Mouse (Mus musculus) midbrain, embryonic 15.5 days (tissue): ENCODE data around the gene Efcab7. TPM values are rescaled to one million over a fixed set of nuclear protein-coding genes. Genes with fewer than 3 reads are reported as not detected.

Experiments
- ATAC-seq: fragments of 200-750 bp; cut with Nextera tagmentation; replicated peaks from 2 replicates; pipeline ENCODE4 v1.8.0; 2017; ENCODE audit warnings: moderate TSS enrichment
- H3K27ac ChIP-seq: fragments of 300-500 bp; sonication (generic); 2 replicates; pipeline ENCODE4 v1.5.1; 2015; ENCODE audit warnings: mild to moderate bottlenecking, inconsistent platforms
- H3K27me3 ChIP-seq: fragments of 300-500 bp; sonication (generic); replicated peaks from 2 replicates; pipeline ENCODE4 v1.6.1; 2015; ENCODE audit warnings: inconsistent platforms
- H3K36me3 ChIP-seq: fragments of 300-500 bp; sonication (generic); replicated peaks from 2 replicates; pipeline ENCODE4 v1.6.1; 2015; ENCODE audit warnings: inconsistent platforms
- H3K4me1 ChIP-seq: fragments of 300-500 bp; sonication (generic); 2 replicates; pipeline ENCODE4 v1.6.1; 2015; ENCODE audit warnings: inconsistent platforms
- H3K4me2 ChIP-seq: fragments of 300-500 bp; sonication (generic); 2 replicates; pipeline ENCODE4 v1.6.1; 2015; ENCODE audit warnings: inconsistent platforms, mild to moderate bottlenecking, moderate library complexity
- H3K4me3 ChIP-seq: fragments of 300-500 bp; sonication (generic); 2 replicates; pipeline ENCODE4 v1.5.1; 2015; ENCODE audit warnings: mild to moderate bottlenecking, inconsistent platforms
- H3K9ac ChIP-seq: fragments of 300-500 bp; sonication (generic); 2 replicates; pipeline ENCODE4 v1.6.1; 2015; ENCODE audit warnings: mild to moderate bottlenecking, inconsistent platforms
- H3K9me3 ChIP-seq: fragments of 300-500 bp; sonication (generic); 2 replicates; pipeline ENCODE4 v1.6.1; 2016; ENCODE audit warnings: inconsistent platforms
- WGBS: fragments of 180-500 bp; shearing (Covaris S2); methylation state at CpG from one replicate; pipeline ENCODE4 v1.1.7; 2015; ENCODE audit warnings: mixed read lengths; 5-methylcytosine and 5-hydroxymethylcytosine counted together
- polyA plus RNA-seq: library from polyadenylated mRNA; unstranded; fragments of >200 nt; fragmentation: Nextera tagmentation; extraction: Ambion mirVana; gene quantifications from 2 replicates; pipeline ENCODE4 v1.2.1, GENCODE M21; 2015

The Efcab7 gene
- polyA plus RNA-seq: 10.8 and 12.5 TPM in 2 replicates

DNA sequence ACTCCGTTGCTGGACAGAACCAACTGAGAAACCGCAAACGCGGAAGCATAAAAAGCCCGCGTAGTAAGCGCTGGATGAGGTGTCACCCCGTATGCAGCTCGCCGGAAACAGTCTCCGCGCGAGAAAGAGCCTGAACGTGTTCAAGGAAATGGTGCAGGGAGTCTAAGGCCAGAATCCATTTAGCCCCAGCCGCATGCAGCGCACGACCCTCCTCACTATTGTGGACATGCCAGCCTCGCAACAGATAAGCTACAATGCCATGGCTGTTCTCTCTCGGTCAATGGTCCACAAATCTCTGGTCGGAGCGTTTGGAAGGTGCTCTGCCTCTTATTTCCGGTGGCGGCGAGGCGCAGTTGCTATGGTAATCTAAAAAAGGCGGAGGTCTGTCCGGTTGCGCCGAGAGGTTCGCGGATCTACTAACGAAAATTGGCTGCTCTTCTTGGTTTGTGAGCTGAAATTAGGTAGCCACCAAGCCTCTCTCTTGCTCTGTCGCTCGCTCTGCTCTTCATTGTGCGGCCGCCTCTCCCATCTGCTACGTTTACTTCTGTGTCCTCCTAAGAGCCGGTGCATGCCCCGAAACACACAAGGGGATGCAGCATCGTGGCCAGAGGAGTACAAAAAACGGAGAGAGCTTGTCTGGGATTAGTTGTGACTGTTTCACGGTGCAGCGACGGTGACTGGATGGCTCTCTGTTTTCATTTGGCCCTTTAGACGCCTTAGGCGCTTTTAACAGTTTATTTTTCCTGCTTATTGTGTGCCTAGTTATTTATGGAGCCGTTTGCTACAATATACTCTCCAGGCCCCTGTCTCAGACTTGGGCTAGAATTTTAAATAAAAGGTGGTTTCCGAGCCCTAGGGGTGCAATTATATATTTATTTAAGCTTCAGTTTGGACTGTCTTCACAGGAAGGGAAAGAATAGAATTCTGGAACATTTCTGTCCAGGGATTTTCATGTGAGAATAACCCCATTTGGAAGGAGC lies at the start of gene Efcab7:
Efcab7 (plus strand) TSS at position 105 of the 980 bp plus-strand sequence.
- Histone ChIP-seq H3K36me3 (no peaks in the 10 kb centered on the region), H3K4me1 (peaks cover 11% of the 10 kb centered on the region), H3K27ac (peak within 1 kb of the TSS; percentile 100), H3K9me3 (no peaks in the 10 kb centered on the region), H3K4me2 (peak within 1 kb of the TSS; percentile 60), H3K27me3 (no peaks in the 10 kb centered on the region), H3K4me3 (peak within 1 kb of the TSS; percentile 71), H3K9ac (peak within 1 kb of the TSS; percentile 74)
- peak; percentile 94 for ATAC-seq
- WGBS: under 1% methylated on average over 48 of the region's 48 CpGs

DNA sequence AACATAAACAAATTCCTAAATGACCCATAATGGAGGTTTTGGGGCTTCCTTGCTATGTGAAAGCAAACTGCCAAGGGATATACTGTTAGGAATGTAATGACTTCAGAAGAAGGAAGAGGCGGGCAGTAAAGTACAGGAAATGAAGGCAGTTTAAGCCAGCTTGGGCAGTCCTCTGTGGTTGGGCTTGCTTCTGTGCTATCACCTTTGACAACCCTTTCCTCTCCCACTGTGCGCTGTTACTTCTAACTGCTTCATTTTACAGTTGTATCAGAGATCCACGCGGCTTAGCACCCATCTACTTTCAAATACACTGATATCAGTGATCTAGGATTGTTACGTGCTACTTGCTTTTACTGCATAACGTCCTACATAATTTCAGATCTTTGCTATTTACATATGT lies 36.6 kb upstream of the Efcab7 start:
- Histone ChIP-seq H3K27ac (no peak overlapping the region), H3K9me3 (no peaks in the 10 kb centered on the region), H3K9ac (no peak overlapping the region), H3K27me3 (no peaks in the 10 kb centered on the region), H3K4me1 (no peaks in the 10 kb centered on the region), H3K4me3 (no peak overlapping the region), H3K4me2 (no peak overlapping the region), H3K36me3 (no peaks in the 10 kb centered on the region)
- ATAC-seq: no peak
- WGBS: 92% methylated on average over 6 of the region's 6 CpGs

GRCm38 (mm10) chr4:99816697-99817460 lies 12.1 kb upstream of the Efcab7 start:
- Histone ChIP-seq H3K36me3 (no peaks in the 10 kb centered on the region), H3K27me3 (no peaks in the 10 kb centered on the region), H3K4me3 (no peak overlapping the region), H3K9me3 (no peaks in the 10 kb centered on the region), H3K9ac (no peak overlapping the region), H3K4me1 (no peaks in the 10 kb centered on the region), H3K4me2 (no peak overlapping the region), H3K27ac (no peak overlapping the region)
- 88% methylated on average over 7 of the region's 7 CpGs for WGBS
- ATAC-seq: no peak

DNA sequence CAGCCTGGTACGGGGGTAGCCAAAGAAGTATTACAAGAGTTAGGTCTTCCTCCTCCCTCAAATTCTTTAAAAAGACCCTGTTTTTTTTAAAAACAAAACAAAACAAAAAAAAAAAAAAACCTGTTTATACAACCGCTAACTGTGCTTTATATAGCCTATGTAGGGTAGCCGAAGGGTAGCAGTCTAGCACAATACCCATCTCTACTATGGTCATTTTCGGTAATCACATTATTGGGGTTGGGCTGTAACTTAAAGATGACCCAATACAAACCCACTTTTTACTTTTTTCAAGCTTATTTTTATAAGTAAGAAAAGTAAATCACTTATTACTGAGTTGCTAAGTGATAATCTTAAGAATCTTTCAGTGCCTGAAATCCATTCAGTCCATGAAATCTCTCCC lies 661 bp upstream of the Efcab7 start:
- Histone ChIP-seq H3K27ac (no peak overlapping the region), H3K9ac (peak overlapping the region; percentile 74; the same call in 1 of the 2 replicates), H3K36me3 (no peaks in the 10 kb centered on the region), H3K4me2 (peak overlapping the region; percentile 60), H3K9me3 (no peaks in the 10 kb centered on the region), H3K4me3 (peak overlapping the region; percentile 71), H3K27me3 (no peaks in the 10 kb centered on the region), H3K4me1 (peaks cover 11% of the 10 kb centered on the region)
- no peak for ATAC-seq
- 40% methylated on average over 4 of the region's 4 CpGs for WGBS

DNA sequence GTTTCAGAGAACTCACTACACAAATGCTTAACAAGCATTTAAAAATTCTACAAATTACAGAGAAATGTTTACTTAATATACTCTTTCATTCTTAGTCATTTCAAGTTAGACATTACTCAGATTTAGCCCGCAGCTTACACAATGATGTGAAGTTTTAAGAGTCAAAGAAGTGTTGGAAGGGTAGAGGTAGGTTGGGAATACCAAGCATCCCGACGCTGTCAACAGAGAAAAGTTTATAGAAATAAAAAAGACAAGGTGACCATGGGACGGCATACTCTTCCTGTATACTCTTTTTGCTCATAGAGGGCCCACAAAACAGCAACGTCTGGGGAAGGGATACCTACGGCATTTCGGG lies 282 bp upstream of the Efcab7 start:
- peak overlapping the region; percentile 71 for H3K4me3 ChIP-seq
- no peak for ATAC-seq
- H3K9ac ChIP-seq: peak overlapping the region; percentile 74
- H3K36me3 ChIP-seq: no peaks in the 10 kb centered on the region
- peaks cover 11% of the 10 kb centered on the region for H3K4me1 ChIP-seq
- H3K4me2 ChIP-seq: peak overlapping the region; percentile 60
- no peaks in the 10 kb centered on the region for H3K27me3 ChIP-seq
- no peaks in the 10 kb centered on the region for H3K9me3 ChIP-seq
- 0% methylated on average over 7 of the region's 7 CpGs for WGBS
- peak overlapping the region; percentile 100 for H3K27ac ChIP-seq

GRCm38 (mm10) chr4:99881882-99882281 lies 52.9 kb downstream of the Efcab7 start:
- Histone ChIP-seq H3K9me3 (no peaks in the 10 kb centered on the region), H3K36me3 (no peaks in the 10 kb centered on the region), H3K4me2 (no peak overlapping the region), H3K27me3 (no peaks in the 10 kb centered on the region), H3K4me3 (no peak overlapping the region), H3K27ac (no peak overlapping the region), H3K4me1 (no peaks in the 10 kb centered on the region), H3K9ac (no peak overlapping the region)
- ATAC-seq: no peak

DNA sequence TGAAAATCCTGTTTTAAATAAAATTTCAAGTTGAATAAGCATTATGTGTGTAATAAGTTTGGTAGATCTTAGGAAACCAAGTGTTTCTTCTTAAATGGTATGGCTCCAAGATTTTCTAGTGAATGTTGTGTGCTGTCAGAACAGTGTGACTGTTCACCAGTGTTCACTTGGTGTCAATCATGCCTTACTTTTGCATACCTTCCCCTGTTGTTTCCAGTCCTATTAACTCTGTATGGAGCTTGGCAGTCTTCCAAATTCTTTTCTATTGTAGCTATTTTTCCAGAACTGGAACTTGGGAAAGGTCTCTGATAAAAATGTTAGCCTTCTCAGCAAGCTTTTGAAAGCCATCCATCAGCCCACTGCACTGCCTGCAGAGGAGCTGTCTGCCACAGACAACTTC lies 53.4 kb downstream of the Efcab7 start:
- Histone ChIP-seq H3K4me2 (no peak overlapping the region), H3K27me3 (no peaks in the 10 kb centered on the region), H3K4me3 (no peak overlapping the region), H3K9ac (no peak overlapping the region), H3K27ac (no peak overlapping the region), H3K36me3 (no peaks in the 10 kb centered on the region), H3K4me1 (no peaks in the 10 kb centered on the region), H3K9me3 (no peaks in the 10 kb centered on the region)
- no peak for ATAC-seq

DNA sequence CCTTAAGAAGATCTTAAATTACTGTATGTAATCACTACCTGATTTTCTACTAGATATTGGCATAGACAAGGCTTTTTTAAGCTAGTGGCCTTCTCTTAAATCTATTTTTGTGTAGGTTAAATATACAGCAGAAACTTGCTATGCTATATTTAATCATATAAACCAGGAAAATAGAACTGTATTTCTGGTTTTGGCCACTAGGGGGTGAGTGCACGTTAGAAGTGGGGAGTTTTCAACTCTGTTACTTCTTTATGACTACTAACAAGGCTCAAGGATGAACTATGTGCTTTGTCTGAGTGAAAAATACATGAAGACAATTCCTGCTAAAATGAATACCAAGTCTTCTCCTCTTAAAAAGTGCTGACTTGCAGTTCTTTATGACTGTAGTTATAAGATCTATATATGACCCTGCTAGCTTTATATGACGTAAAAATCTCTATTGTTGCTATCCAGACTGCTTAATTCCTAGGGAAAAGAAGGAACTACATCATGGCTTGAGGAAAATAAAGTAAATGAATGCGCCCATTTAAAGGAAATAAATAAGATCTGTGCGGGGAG lies 85.0 kb downstream of the Efcab7 start:
- Histone ChIP-seq H3K9ac (no peak overlapping the region), H3K4me1 (no peaks in the 10 kb centered on the region), H3K9me3 (no peaks in the 10 kb centered on the region), H3K4me2 (no peak overlapping the region), H3K4me3 (no peak overlapping the region), H3K27ac (no peak overlapping the region), H3K36me3 (no peaks in the 10 kb centered on the region), H3K27me3 (no peaks in the 10 kb centered on the region)
- 68% methylated on average over 4 of the region's 4 CpGs for WGBS
- no peak for ATAC-seq

GRCm38 (mm10) chr4:99926380-99926779 lies 97.4 kb downstream of the Efcab7 start:
- no peak overlapping the region for H3K27ac ChIP-seq
- H3K4me2 ChIP-seq: no peak overlapping the region
- no peak for ATAC-seq
- H3K27me3 ChIP-seq: 0 out of 2 replicates have a peak, but pooled peaks cover 2% of the 10 kb centered on the region
- H3K4me1 ChIP-seq: peaks cover 15% of the 10 kb centered on the region; the same call in 1 of the 2 replicates
- no peak overlapping the region for H3K9ac ChIP-seq
- no peaks in the 10 kb centered on the region for H3K36me3 ChIP-seq
- no peaks in the 10 kb centered on the region for H3K9me3 ChIP-seq
- WGBS: 93% methylated on average over 4 of the region's 4 CpGs
- no peak overlapping the region for H3K4me3 ChIP-seq

DNA sequence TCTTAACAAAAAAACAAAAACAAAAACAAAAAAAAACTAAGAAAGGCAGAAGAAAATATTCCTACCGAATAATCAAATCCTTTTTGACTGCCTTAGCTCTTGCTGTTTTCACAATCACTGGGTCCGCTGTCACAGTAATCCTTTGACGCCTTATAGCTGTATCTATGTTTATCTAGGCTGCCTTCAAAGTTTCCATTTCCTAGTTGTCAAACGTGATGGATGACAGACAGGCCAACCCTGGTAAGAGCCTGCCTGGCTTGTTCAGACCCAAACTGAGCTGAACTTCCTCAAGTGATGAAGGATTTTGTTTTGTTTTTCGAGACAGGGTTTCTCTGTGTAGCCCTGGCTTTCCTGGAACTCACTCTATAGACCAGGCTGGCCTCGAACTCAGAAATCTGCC lies 99.5 kb downstream of the Efcab7 start:
- no peak for ATAC-seq
- Histone ChIP-seq H3K4me3 (no peak overlapping the region), H3K27ac (no peak overlapping the region)

DNA sequence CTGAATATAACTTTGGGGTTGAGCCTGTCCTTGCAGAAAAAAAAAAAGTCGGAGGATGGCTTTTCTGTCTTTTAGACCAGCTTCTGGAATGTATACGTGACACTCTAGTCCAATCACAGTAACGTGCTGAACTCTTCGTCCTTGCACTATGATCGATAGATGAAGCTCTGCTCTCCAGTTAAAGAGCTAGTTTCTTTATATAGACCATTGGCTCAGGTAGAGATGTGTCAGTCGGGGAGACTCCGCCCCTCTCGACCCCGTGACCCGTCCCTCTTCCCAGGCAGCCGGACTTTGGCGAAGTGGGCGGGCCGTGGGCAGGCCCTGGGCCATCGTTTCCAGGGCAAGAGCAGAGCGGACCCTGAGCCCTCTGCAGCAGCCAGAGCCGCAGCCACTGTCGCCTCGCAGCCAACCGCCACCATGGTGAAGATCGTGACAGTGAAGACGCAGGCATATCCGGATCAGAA lies 100.2 kb downstream of the Efcab7 start, which contains the start of gene Pgm1:
Pgm1 (plus strand) TSS at position 266 of the 464 bp plus-strand sequence.
- Histone ChIP-seq H3K4me1 (peaks cover 17% of the 10 kb centered on the region; the same call in 1 of the 2 replicates), H3K27ac (peak within 1 kb of the TSS; percentile 93), H3K4me2 (peak within 1 kb of the TSS; percentile 96), H3K4me3 (peak within 1 kb of the TSS; percentile 73), H3K9me3 (no peaks in the 10 kb centered on the region), H3K36me3 (no peaks in the 10 kb centered on the region), H3K9ac (peak within 1 kb of the TSS; percentile 80), H3K27me3 (0 out of 2 replicates have a peak, but pooled peaks cover 2% of the 10 kb centered on the region)
- ATAC-seq: peak; percentile 92
- 5% methylated on average over 23 of the region's 23 CpGs for WGBS

More for the DNA sequence above, 99.5 kb downstream of the Efcab7 start:
- no peaks in the 10 kb centered on the region for H3K36me3 ChIP-seq
- H3K9me3 ChIP-seq: no peaks in the 10 kb centered on the region
- no peak overlapping the region for H3K9ac ChIP-seq
- H3K27me3 ChIP-seq: 0 out of 2 replicates have a peak, but pooled peaks cover 2% of the 10 kb centered on the region
- 83% methylated on average over 6 of the region's 6 CpGs for WGBS
- peaks cover 17% of the 10 kb centered on the region; the same call in 1 of the 2 replicates for H3K4me1 ChIP-seq
- H3K4me2 ChIP-seq: peak overlapping the region; percentile 96
